Mouse (Mus musculus): Measurements from ENCODE around the gene Lce1a2.

- TF ChIP-seq CTCF (IDR thresholded peaks at IDR 0.05; ENCODE audit: control insufficient read depth, insufficient read depth, low read length) (no peak), POLR2A (IDR thresholded peaks at IDR 0.05; ENCODE audit: borderline replicate concordance, control insufficient read depth, low read depth, low read length) (no peak)
Measured at GRCm38 (mm10) chr3:92678947-92679346, 8.8 kb upstream of the Lce1a2 start, which contains the start of gene Lce1c.
